Mouse (Mus musculus): ENCODE results near the gene Cdc42bpa. TPM values are rescaled to one million over a fixed set of nuclear protein-coding genes. Genes with fewer than 3 reads are reported as not detected.

Cdc42bpa gene
- total RNA-seq (2021), result 10 to 100 TPM; 19.1 to 25.7 TPM
- long read RNA-seq, experiment 1, partial matches to known transcripts, result 4 of 7 reads
- long read RNA-seq, experiment 1, other reads (novel, unspliced or antisense), result 3 of 7 reads
- long read RNA-seq, experiment 2, full-length matches to known transcripts, result 1 of 9 reads
- long read RNA-seq, experiment 2, partial matches to known transcripts, result 5 of 9 reads
- long read RNA-seq, experiment 2, other reads (novel, unspliced or antisense), result 3 of 9 reads

DNA sequence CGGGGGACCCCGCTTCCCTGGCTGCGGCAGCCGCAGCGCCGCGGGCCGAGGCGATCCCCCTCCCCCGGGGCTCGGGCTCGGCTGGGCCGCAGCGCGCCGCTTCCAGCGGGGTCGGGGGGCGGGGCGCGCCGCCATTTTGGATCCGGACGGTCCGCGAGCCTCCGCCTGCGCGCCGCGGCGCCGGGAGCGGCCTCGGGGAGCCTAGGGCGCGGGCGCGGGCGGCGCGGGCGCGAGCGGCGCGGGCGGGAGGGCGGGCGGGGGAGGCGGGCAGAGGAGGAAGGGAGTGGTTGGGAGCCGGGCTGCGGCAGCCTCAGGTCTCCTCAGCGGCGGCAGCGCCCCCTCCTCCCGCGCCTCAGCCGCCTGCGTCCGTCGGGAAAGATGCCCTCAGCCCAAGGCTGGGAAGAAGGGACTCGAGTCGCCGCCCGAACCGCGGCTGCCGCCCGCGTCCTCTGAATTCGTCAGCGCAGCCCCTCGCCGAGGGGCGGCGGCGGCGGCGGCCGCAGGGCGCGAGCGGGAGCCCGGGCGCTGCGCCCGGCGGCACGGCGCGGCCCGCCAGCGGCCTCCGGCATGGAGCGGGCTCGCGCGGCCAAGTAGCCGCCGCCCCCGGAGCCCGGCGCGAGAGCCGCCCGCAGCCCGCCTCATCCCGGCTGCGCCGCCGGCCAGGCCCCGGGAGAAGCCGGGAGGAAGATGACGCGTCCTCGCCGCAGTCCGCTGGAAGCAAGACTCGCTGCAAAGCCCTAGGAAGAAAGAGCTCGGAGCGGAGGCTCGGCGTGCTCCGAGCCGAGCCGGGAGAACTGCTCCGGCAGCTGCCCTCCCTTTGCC lies at the start of gene Cdc42bpa:
TSS of gene Cdc42bpa (plus strand) at position 752 of the 822 bp plus-strand sequence.
- peak; percentile 69 for DNase-seq (ENCODE audit: low spot score)

DNA sequence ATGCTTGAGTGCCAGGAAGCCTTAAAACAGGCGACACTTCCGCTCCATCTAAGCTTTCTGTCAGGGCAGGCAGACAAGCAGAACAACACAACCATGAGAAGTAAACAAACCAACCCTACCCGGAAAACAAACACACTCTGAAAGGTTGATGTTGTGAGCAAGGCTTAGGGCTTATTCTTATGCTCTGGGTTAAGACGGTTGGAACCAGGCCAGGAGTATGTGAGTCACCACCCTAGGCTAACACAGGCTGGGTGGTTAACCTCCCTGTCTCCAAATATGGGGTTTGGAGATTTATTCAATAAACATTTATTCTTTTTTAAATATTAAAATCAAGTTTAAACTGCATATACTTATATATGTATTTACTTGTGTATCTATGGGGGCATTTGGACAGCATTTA lies 46.8 kb upstream of the Cdc42bpa start:
- peak; percentile 46 for DNase-seq (ENCODE audit: low spot score)

DNA sequence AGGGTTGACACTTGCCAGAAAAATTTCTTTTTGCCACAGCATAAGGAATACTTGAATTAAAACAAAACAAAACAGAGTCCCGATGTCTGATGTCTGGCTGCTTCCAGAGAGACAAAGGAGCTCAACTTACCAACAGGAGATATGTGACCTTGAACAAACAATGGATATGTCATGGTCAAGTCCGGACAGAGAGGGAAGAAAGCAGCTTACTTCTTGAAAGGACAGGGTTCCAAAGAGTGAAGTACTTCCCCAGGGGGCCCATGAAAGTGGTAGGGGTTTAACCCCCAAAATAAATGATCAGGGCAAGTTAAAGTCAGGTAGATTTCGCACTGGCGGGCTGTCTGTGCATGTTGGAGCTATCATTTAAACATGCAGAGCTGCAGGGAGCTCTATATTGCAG lies 43.2 kb upstream of the Cdc42bpa start:
- DNase-seq (ENCODE audit: low spot score), result no peak

DNA sequence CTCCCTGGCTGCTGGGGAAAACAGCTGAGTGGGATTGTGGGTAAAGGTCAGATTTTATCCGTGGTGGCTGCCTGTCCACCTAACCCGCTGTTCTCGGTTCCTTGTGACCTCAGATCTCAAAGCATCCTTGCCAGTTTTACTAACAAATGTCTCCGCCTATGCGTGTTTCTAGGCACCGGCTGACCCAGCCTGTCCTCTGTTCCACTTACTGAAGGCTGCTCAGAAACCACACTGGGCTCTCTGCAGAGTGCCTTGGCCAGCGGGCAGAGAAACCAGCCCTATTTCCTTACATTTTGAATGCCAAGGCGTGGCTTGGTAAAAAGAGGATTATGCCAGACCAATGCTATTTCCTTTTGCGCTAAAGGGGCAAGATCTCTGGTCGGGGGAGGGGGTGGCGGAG lies 42.8 kb upstream of the Cdc42bpa start:
- DNase-seq (ENCODE audit: low spot score), result no peak

DNA sequence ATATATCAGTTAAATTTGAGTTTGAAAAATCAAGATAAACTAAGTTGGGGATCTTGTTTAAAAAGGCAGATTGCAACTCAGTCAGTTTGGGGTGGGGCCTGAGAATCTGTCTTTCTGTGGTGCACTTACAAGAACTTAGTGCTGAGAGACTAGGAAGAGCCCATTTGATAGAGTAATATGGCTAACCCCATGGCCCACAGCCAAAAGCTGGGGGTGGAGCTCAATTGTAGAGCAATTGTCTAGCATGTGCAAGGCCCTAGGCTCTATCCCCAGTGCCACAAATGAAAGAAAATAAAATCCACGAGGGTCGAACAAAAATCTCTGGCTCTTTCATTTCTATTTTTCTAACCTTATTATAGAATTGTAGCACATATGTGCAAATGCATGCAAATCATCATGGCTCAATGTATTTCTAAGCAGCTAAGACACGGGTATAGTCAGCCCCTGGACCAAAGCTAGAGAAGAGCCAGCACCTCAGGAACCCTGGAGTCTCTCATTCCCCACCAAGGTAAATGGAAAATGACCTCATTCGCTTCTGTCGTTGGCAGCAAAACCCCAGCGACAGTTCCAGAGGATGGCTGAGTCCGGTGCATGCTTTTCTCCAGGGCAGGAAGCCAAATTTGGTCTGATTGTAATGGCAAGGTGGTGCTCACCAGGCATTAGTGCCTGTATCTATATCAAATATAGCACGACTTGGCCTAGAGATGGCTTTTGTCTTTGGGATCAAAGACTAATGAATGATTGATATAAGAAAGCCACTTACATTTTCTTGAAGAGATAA lies 40.4 kb upstream of the Cdc42bpa start:
- peak; percentile 17 for DNase-seq (ENCODE audit: low spot score)

DNA sequence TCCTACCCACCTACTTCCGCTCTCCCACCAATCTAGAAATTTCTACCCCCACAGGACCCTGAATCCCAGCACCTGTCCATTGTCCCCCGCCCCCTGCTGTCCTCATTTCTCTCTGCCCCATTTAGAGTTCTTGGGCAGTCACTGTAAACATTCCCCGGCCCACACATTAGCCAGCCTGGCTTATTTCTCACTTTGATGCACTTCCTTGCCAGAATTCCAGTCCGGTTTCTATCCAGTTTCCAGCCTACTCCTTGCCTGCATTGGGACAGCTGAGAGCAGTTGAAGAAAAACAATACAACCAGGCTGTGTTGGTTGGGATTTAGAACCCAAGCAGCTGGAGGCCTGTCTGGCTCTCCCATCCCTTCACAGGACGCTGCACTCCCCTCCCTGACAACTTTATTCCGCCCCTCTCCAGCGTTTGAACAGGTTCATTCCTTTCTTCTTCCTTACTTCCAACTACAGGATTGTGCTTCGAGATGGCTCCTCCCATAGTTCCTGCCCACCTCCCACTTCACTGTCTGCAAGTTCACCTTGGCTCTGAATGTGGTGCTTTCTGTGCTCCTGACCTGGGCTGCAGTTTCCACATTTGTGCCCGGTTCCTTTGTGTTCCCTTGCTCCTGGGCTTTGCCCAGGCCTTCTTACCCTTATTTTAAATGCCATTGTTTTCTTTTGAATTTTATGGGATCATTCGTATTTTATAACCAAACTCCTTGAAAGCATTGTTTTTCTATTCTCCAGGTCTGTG lies 36.4 kb upstream of the Cdc42bpa start:
- DNase-seq (ENCODE audit: low spot score), result no peak

DNA sequence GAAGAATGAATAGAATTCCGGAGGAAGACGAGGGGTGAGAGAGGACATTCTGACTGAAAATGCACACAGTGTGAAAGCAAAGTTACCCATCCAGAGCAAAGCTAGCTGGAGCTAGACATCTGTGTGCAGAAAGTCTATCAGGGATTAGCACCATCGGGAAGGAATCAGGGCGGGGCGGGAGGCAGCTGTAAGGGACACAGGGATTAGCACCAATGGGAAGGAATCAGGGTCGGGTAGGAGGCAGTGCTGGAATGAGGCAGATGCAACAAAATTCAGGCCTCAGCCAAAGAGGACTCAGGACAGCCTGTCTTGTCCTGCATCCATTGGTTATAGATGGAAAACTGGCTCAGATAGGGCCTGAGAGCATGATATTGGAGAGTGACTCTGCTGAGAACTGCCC lies 34.0 kb upstream of the Cdc42bpa start:
- no peak for DNase-seq (ENCODE audit: low spot score)

DNA sequence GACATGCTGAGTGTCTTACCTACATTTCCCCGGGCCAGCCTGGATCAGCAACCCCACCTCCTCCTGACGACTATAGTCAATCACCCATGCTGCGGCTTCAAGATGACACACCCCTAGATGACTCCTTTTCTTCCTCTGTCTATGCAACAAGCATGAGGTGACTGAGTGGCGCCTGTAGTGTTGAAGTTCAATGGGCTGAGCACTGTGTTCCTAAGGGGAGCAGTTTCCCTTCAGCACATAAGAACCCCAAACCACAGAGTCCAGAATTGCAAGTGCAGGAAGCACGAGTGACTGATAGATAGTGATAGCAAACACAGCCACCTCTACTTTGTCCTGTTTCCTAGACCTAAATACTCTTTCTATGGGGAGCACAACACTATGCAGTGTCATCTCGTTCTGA lies 33.2 kb upstream of the Cdc42bpa start:
- DNase-seq (ENCODE audit: low spot score), result no peak

DNA sequence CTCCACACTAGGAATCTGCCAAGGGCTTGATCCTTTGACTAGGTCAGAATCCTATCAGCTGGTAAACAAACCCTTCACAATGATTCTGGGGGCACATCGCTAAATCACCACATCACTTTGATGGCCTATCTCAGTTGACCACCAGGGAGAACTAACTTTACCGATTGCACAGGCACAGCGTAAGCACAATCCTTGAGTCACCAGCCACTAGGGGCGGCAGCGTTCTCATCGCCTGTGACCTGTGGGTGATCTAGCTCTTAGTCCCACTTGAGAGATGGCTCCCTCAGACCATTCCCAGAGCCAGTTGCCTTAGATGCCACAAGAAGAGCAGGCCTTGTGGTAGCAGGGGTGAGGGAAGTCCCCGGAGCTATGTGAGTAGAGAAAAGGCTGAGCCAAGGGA lies 31.4 kb upstream of the Cdc42bpa start:
- no peak for DNase-seq (ENCODE audit: low spot score)

DNA sequence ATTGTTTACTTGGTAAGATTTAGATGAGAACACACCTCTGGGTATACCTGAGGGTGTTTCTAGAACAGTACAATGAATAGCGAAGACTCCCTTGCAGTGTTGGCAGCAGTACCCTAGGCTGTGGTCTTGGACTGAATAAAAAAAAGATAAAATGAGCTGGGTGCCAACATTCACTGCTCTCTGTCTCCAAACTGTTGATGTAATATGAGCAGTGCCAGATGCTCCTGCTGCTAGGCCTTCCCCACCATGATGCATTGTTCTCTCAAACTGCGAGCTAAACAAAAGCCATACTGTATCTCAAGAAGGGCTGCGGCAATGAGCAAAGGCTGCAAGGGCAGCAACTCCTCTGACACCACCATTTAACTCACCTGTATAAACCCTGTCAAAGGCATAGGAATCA lies 29.0 kb upstream of the Cdc42bpa start:
- DNase-seq (ENCODE audit: low spot score), result no peak

DNA sequence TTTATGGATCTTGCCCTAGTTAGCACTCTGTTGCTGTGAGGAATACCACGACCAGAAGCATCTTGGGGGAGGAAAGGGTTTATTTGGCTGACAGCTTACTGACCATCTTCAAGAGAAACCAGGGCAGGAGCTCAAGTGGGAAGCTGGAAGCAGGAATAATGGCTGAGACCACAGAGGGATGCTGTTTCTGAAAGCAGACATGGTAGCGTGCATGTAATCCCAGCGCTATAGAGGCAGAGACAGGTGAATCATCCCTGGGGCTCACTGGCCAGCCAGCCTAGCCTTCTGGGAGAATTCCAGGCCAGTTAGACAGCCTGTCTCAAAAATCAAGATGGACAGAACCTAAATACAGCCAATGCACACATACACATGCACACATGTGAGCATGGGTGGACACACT lies 26.2 kb upstream of the Cdc42bpa start:
- no peak for DNase-seq (ENCODE audit: low spot score)

DNA sequence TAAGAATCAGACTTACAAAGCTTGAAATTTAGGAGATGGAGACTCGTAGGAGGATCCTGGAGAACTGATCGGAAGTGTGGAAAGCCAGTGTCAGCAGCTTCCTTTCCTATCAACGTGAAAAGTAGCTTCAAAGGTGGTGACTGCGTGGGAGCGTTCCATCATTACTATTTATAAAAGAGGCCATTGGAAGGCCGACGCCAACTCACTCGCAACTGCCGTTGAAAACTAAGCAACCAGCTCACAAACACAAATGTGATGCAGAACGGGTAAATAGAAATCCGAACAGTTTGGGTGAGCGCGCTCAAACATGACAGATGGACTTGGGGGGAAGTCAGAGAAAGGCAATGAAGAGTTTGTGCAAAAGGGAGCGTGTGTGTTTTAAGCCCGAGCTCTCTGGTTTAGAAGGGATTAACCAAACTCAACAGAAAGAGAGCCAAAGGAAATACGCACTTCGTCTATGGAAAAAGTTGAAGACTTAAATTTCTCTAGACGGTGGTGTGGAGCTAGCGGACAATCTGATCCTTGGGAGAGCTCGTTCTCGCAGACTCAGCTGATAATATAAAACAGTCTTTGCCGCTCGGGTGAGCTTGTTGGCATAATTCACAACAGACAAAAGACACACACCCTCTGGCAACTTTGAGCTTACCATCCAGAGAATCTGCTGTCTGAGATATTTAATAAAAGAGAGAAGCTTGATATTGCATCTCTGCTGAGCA lies 20.0 kb upstream of the Cdc42bpa start:
- DNase-seq (ENCODE audit: low spot score), result no peak

DNA sequence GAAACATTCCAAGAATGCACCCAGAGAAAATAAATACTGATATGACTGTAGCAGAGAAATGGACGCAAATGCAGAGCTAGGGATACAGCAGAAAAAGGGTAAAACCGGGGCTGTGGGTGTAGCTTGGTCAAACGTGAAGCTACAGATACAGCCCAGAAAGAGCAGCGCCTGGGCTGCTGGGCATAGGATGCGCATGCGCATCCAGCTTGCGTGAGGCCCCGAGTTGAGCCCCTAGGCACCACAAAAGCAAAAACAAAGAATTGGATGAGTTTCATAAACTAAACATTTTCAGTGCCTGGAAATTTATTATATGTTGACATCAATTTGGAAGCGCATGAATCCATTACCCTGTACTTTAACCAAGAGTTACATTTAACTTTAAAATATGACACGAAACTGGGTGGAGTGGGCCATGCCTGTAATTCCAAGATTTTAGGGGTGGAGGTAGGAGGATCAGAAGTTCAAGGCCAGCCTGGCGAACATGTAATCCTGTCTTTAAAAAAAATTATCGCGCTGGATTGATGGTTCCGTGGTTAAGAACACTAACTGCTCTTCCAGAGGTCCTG lies 19.4 kb upstream of the Cdc42bpa start:
- DNase-seq (ENCODE audit: low spot score), result no peak

DNA sequence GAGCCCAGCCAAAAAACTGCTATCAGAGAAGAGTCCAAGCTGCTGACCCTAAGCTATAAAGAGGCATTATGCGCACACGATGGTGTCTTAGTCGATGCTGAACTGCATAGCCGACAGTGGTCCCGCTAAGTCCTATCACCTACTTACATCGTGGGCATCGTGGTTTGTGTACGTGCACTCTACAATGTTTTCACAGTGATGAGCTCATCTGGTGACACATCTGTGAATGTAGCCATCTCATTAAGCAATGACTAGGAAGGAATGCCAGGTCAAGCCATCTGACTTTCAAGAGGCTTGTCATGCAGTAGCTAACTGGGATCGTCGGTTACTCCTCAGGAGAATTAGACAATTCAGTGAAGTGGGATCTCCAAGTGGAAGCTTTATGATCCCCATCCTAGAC lies 15.3 kb upstream of the Cdc42bpa start:
- no peak for DNase-seq (ENCODE audit: low spot score)

DNA sequence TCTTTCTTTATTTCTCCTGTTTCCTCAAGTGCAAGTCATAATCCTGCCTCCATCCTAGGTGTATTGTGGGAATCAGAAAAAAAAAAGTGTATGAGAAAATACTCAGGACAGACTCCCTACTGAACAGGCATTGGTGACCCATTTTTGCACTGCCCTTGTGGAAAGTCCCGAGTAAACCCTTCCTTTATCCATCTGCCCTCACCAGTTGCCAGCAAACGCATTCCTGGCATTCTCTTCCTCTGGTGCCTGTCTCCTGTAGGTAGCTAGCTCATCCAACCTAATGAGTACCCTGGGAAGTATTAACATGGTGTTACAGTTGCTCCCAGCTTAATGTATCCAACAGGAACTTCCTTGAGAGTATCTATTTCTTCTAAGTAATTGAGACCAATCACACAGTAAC lies 13.7 kb upstream of the Cdc42bpa start:
- DNase-seq (ENCODE audit: low spot score), result no peak

DNA sequence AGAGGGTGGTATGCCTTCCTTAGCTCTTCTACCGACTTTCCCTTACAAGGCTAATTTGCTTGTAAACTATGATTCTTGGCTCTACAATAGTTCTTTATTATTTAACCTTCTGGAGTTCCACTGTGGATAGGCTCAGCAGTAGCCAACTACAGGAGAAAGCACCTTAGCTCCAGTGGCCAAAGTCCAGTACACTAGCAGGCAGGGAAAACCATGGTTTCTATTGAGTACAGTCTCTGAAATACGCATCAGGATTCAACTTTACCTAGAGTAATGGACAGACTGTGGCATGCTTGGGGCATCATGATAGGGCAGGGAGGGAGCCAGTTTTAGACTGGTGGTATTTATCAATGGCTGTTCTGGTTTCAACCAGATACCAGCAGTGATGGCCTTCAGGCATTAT lies 12.6 kb upstream of the Cdc42bpa start:
- no peak for DNase-seq (ENCODE audit: low spot score)

DNA sequence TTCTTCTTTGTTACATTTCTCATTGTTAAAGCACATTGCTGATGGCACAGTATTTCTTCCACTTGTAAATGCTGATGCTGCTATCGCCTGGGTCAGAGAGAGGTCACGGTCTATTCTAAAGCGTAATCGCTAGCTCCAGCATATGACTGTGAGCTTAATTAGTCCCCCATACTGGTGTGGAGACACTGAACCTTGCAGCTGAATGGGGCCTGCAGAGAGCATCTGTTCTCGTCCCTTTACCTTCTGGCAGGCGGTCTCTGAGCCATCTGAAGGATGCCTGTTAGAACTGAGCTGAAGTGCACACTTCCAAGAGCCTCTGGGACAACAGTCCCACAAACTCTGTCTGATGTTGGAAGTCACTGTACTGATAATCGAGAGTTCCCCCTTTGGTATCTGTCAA lies 8.7 kb upstream of the Cdc42bpa start:
- DNase-seq (ENCODE audit: low spot score), result no peak

DNA sequence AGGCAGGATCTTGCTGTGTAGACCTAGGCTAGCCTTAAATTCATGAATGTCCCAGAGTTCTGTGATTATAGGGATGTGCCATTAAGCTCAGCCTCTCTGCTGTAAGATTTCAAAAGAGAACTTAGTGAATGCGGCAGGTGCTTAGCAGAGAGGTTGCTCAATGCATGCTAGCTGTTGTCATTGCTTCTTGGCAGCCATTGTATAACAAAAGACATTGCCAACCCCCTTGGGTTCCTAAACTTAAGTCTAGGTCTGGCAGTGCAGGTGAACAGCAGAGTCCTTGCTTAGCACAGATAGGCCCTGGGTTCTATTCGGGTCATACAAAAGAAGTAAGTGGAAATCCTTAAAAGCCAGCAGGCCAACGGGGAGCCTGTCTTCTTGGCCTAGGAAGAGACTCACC lies 7.0 kb upstream of the Cdc42bpa start:
- no peak for DNase-seq (ENCODE audit: low spot score)

DNA sequence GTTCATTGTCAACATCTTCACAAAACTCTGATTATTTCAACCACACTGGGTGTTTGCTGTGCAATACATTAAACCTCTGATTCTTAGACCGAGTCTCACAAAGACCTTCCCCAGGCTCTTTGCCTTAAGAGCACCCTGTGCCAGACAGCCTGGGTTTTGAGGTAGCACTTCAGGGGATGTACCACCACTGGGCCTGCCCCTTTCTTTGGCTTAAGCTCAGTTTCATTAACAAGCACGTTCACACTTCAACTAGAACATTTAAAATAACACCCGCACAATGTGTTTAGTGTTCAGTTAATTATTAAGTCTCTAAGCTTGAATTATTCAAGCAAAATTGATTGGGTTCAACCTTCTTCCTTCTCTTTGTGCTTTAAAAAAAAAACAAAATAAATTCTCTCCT lies 2.8 kb upstream of the Cdc42bpa start:
- DNase-seq (ENCODE audit: low spot score), result no peak

DNA sequence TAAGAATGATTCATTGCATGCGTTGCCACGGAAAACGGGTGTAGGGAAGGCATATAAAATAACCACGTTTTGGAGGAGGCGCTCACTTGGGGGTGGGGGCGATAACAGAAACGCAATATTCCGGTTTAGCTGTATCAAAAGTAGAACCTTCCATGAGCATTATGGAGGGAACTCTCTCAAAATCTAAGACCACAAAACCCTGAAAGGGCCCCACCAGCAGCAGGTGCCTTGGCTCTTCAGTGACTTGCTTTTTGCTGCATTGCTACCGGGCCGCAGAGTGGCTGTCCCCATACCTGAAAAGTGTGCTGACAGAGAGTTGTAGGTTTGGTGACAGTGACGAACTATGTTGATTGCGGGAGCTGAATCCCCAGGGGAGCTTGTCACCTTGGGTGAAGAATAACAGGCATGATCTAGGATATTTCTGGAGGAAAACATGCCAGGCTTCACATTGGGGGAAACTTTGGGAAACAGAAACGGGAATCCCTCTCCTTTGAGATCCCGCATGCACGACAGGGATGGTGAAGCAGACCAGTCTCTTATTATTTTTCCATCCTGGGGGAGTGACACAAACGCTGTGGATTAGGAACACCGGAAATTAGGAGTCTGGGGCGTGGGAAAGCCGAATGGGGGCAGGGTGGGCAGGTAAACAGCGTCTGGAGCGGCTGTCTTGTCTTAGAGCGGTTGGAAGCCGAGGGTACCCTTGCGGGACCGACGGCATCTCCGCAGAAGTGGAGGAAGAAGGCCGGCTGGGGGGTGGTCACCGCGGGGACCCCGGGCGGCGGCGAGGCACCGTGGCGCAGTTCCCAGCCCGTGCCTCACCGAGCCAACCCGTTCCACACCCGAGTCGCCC lies 1.2 kb upstream of the Cdc42bpa start:
- peak; percentile 42 for DNase-seq (ENCODE audit: low spot score)

All from gastrocnemius, adult 18-20 months (tissue).